Mouse (Mus musculus) c-Kit-negative CD71-positive TER-119-positive erythroid progenitor cells, embryonic 14.5 days (primary cell): ENCODE data around the gene Anln.
"Not testable (repeated sequence)": the region's sequence is repeated elsewhere in the genome, so short reads cannot be mapped to it uniquely, and the experiment has no call there.

Experiments used
- DNase-seq: peaks from one replicate; pipeline ENCODE4 v3.0.0-alpha.2; 2013; ENCODE audit warnings: low read depth, low spot score

The Anln gene

GRCm38 (mm10) chr9:22389021-22389476 lies at the start of gene Anln:
Gene Anln (minus strand): TSS chr9:22389188.
- peak; percentile 91 for DNase-seq

GRCm38 (mm10) chr9:22434101-22434500 lies 45.1 kb upstream of the Anln start:
- DNase-seq = no peak

GRCm38 (mm10) chr9:22433221-22433620 lies 44.2 kb upstream of the Anln start:
- DNase-seq = no peak

GRCm38 (mm10) chr9:22430315-22430840 lies 41.4 kb upstream of the Anln start:
- no peak for DNase-seq

- no peak for DNase-seq
Observed at GRCm38 (mm10) chr9:22429533-22430241, 40.7 kb upstream of the Anln start.

GRCm38 (mm10) chr9:22428666-22429410 lies 39.9 kb upstream of the Anln start:
- DNase-seq = no peak

GRCm38 (mm10) chr9:22428028-22428665 lies 39.2 kb upstream of the Anln start:
- DNase-seq = no peak

GRCm38 (mm10) chr9:22424719-22425118 lies 35.7 kb upstream of the Anln start:
- DNase-seq = no peak

GRCm38 (mm10) chr9:22424196-22424595 lies 35.2 kb upstream of the Anln start:
- no peak for DNase-seq

GRCm38 (mm10) chr9:22423507-22423906 lies 34.5 kb upstream of the Anln start:
- no peak for DNase-seq

GRCm38 (mm10) chr9:22422559-22422958 lies 33.6 kb upstream of the Anln start:
- DNase-seq = no peak

GRCm38 (mm10) chr9:22420491-22420890 lies 31.5 kb upstream of the Anln start:
- no peak for DNase-seq

- no peak for DNase-seq
Observed at GRCm38 (mm10) chr9:22419877-22420276, 30.9 kb upstream of the Anln start.

GRCm38 (mm10) chr9:22417547-22417946 lies 28.6 kb upstream of the Anln start:
- no peak for DNase-seq

GRCm38 (mm10) chr9:22416187-22416586 lies 27.2 kb upstream of the Anln start:
- DNase-seq = no peak

- peak; percentile 91 for DNase-seq
Observed at GRCm38 (mm10) chr9:22411002-22411857, 22.2 kb upstream of the Anln start, which contains the start of gene 9530077C05Rik. Gene 9530077C05Rik (plus strand): TSS chr9:22411513.

GRCm38 (mm10) chr9:22409501-22409900 lies 20.5 kb upstream of the Anln start:
- no peak for DNase-seq

GRCm38 (mm10) chr9:22408344-22408743 lies 19.4 kb upstream of the Anln start:
- not testable (repeated sequence) for DNase-seq

GRCm38 (mm10) chr9:22407633-22408032 lies 18.6 kb upstream of the Anln start:
- DNase-seq = not testable (repeated sequence)

- DNase-seq = no peak
Observed at GRCm38 (mm10) chr9:22405414-22405813, 16.4 kb upstream of the Anln start.

GRCm38 (mm10) chr9:22403501-22403900 lies 14.5 kb upstream of the Anln start:
- DNase-seq = not testable (repeated sequence)
